Mouse (Mus musculus): Measurements from ENCODE around the gene Apba2.

DNA sequence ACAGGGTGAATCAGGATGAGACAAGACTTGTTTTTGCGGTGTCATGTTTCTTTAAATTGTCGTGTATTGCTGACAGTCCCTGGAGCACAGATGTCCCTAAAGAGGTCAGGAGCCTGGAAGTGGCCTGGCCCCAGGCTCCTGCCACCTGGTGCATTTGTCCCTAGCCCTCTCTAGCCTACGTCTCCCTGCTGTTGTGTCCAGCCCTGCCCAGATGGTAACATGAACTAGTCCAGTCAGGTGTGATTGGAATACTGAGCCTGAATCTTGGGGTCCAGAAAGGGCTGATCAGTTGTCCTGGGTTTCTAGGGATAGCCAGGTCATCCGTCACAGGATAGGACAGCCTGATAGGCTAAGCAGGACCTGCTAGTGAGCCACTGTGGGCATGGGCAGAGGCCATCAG lies 67.2 kb downstream of the Apba2 start:
- TF ChIP-seq POLR2A (IDR thresholded peaks at IDR 0.05; ENCODE audit: borderline replicate concordance, low read depth, low read length) (no peak), CTCF (IDR thresholded peaks at IDR 0.05; ENCODE audit: low read depth, low read length) (no peak)
